Mouse (Mus musculus) layer of hippocampus, postnatal 25 days (tissue): Measurements from ENCODE around the gene Slc36a3. TPM values are rescaled to one million over a fixed set of nuclear protein-coding genes. Genes with fewer than 3 reads are reported as not detected.
A peak's percentile ranks its signal among the peaks of the same experiment; 100 is the strongest.

Source experiments
- DNase-seq, 2 experiments: peaks; one replicate each; pipeline ENCODE4 v3.0.0; 2022; ENCODE audit warnings: mixed read lengths in 2 of 2, low spot score in 1 of 2; ENCODE audit errors: extremely low spot score in 1 of 2
- total RNA-seq, 2 experiments: library from RNA; stranded (reverse); gene quantifications; 2 replicates each; pipeline ENCODE4 v1.2.3; 2021

The Slc36a3 gene
- not detected for total RNA-seq

DNA sequence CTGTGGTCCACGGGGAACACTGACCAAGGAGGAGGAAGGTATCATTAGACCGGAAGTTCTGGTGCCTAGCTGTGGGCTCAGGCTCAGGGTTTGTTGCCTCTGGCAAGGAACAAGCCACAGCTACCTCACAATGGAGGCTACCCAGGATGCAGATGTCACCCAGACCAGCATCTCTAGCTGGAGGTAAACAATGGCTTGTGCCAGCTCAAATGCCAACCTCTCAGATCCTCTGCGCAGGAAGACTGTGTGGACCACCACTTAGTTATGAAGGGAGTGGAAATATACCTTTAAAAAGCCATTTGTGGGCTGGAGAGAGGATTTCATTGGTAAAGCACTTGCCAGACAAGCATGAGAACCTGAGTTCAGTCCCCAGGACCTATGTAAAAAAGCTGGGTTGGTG lies at the start of gene Slc36a3:
TSS of gene Slc36a3 (minus strand) at position 101 of the 400 bp plus-strand sequence.
- DNase-seq, result no peak

DNA sequence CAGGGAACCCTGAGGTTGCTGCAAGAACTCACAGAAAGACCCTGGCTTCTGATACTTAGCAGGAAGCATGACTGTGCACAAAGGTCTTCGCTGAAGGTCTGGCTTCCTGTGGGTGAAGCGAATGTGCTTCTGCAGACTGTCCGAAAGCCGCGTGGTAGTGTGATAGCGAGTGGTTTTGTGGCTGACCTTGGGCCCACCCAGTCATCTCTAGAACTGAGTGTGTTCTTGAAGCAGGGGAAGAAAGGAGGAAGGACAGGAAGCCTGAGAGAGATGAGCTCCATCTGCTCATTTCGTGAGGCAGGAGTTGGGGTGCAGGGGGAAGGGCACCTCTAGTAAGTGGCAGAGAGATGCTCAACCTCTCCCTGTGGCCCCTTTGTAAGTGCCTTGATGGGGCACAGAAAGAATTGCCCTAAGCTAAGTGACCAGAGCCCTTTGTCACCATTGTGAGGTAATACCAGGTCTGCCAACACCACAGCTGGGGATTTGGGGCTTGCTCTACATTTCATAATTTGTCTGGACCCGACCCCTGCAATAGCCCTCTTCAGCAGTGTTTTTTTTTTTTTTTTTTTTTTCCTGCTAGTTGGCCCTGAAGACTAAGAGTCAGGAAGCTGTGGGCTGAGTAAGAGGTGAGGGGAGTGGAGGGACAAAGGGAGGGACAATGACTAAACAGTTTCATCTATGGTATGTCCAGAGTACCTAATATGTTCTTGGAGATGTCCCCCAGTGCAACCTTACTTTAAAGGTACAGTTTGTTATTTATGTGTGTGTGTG lies 46.4 kb upstream of the Slc36a3 start:
- no peak for DNase-seq

DNA sequence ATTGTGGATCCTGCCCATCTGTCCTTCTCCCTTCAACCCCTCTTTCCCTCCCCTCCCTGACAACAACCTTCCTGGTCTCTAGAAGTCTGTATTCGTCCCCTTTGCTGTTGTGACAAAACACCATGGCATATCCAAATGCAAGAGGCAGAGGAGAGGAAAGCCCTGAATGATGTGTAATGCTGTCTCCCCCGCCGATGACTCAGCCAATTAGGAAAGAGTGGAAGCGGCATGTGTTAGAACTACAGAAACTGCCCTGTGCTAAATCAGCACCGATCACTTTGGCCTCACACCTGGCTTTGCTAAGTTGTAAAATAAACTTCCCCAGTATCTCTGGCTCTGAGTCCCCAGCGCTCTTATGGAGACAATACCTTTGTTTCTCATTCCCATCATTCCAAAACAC lies 45.6 kb upstream of the Slc36a3 start:
- DNase-seq, result no peak

DNA sequence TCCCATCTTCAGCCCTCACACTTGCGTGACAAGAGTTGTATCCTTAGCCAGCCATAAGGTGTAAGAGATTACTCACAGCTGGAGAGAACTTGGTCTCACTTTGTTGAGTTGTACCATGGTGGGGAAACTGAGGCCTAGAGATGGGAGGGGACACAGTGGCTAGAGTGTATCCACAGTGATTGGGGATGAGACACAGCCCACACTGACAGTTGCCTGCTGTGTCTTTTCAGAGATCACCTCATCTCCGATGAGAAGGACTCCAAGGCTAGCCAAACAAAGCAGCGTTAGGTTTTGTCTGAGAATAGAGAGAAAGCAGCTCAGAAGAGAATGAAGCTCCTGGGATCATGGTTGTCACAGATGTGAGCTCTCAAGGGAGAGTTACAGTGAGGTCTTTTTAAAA lies 38.7 kb upstream of the Slc36a3 start:
- no peak for DNase-seq

DNA sequence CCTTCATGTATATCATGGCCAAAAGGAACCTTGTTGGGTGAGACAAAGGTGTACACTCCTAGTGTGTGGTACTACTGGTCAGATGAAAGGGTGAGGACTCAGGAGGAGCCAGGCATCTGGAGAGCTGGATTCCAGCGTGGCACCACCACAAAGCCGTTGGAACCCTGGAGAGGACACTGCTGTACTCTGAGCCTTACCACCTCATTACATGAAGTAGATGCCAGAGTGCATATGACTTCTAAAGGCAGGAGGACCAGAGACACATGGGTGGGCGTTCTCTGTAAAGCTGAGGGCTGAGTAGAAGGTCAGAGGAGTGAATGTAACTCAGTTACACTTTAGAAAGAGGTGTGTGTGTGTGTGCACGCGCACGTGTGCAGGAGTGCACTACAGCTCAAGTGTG lies 36.3 kb upstream of the Slc36a3 start:
- DNase-seq, result no peak

DNA sequence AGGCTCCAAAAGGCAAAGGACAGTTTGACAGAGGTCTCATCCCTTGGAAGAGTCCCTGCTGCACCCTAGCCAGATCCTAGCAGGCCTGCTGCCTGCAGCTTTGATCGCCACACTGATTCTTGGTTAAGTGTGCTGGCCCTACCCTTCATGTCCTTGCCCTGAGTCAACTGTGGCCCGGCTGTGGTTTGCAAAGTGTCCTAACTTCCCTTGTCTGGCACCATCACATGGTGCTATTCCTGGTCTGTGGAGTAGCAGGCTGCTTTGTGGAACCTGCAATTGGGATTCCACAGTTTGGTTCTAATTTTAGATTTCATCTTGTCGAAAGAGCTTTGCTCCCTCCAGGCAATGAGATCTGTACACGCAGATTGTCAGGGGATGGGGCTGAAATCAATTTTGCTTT lies 35.8 kb upstream of the Slc36a3 start:
- DNase-seq, result no peak

DNA sequence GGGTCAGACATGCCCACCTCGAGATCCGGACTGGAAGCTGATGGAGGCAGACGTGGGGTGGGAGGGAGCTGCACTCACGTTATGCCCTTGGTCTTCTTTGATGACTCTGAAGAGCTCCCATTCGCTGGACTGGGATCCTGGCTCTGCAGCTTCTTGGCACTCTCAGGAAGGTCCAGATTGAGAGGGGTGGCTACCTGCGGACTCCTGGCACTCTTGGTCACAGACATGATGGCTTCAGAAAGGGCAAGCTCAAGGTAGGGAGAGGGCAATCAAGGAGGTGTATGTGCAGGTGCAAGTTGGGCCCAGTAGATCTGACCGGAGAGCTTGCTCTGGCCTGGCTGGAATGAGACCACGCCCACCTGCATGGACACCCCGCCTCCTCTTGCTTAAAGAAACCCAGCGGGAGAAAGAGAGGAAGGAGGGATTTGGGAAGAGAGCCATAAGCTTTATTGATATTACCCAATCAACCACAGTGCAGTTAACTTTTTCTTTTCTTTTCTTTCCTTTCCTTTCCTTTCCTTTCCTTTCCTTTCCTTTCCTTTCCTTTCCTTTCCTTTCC lies 33.3 kb upstream of the Slc36a3 start, which contains the start of gene Slc36a2:
TSS of gene Slc36a2 (minus strand) at position 345 of the 559 bp plus-strand sequence.
- DNase-seq, result no peak

DNA sequence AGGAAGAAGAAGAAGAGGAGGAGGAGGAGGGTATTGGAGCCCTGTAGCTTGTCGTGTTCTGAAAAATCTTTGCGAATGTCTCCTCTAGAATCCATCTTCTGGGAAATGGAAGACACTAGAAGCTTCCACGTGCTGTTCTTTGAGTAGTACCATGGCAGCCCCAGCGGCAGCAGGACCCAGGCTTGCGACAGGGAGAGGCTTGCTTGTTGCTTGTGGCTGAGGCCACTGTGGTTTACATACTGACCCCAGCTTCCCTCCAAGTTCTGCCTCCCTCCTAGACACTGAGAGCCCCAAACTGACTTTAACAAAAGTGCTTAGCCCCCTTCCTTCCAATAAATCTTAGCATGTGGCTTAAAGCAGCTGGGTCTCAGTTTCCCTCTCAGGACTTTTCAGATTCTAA lies 32.7 kb upstream of the Slc36a3 start:
- DNase-seq, result no peak

DNA sequence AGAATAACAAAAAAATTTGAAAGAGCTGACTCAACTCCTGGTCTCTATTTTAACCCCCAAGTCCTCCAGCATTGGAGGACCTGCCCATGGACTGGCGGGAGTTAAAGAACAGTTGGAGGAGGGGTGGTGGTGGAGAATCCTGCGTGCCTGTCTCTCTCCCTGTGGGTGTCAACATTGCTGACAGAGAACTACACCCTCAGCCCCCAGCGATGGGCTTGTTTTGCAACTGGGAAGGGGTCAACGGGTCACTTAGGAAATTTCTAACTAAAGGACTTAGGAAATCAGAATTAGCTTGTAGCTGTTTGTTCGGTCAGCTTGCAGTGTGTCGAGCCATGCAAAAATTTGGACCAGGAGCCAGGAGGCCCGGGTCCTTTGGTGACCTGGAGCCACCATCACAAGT lies 31.6 kb upstream of the Slc36a3 start:
- DNase-seq, result no peak

DNA sequence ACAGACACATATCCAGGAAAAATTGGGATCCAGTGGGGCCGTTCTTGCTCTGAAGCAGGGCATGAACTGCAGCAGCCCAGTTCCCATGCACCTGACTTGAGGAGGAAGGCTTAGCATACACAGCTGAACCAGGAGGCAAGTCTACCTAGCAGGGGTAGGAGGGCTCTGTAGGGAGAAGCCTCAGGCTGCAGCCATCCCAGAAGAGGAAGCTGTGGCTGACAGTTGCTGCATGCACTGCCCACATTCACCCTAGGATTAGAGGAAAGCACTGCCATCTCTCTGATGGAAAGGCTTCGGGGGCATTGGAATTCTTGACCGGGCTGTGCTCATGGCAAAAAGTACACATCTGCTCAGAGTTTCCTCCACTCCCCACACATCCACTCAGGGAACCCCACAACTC lies 28.3 kb upstream of the Slc36a3 start:
- no peak for DNase-seq

DNA sequence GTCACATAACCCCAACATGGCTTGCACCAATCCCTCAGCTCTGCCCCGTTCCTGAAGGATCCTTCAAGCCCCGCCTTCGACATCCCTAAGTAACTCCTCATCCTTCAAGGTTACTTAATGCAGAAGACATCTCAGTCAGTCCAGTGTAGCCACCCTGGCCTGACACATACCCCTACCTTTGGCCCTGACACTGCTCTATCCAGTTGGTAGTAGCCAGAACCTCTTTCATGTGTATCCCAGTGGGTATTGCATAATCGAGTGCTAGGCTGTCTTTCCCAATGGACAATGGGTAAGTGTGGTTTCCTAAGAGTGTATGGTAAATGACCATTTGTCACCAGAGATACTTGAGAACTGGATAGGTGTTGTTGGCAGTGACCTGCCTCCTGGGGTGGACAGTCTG lies 27.3 kb upstream of the Slc36a3 start:
- no peak for DNase-seq

DNA sequence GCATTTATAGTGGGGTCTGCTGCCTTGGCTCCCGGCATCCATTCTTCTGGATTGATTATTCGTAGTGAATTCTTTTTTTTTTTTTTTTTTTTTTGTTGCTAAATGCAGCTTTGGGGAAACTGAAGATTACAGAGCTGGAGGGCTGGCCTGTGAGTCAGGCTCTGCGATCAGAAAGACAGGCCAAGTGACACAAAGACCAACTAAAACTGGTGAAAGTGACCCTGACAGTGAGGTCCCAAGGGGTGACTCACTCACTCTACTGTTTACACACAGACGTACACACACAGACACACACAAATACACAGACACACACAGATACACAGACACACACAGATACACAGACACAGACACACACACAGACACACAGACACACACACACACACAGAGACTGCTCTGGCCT lies 19.0 kb upstream of the Slc36a3 start:
- DNase-seq, result no peak

DNA sequence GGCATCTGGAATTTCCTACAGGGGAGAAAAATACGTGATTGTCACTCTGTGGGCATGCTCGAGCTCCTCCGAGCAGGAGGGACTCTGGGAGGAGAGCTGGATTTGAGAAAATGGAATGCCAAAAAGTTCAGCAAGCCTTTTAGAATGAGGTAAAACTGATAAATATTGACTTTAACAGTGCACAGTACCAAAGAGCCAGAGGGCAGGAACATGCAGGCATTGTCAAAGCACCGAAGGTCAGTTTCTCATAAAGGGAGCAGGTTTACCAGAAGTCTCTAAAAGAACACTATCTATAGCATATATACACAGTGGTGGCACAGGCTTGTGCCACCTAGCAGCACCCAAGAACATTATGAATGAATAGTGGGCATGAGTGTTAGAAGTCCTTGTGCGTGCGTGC lies 17.4 kb upstream of the Slc36a3 start:
- no peak for DNase-seq

DNA sequence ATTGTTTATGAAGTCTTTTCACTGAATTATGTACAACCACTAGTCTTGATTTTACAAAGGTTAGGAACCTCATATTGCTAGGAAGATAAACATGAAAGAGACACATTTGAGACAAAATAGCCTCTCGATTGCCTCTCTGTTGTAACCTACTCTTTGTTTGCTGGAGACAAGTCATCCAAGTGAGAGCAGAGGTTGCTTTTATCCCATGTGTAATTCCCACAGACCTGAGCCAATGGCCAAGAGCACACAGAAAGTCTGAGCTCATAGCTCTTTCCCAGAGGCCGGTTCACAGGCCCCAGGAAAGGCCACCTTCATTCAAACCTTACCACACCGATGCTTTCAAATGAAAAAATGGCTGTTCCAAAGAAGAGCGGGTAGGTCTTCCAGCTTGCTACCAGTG lies 17.0 kb upstream of the Slc36a3 start:
- no peak for DNase-seq

DNA sequence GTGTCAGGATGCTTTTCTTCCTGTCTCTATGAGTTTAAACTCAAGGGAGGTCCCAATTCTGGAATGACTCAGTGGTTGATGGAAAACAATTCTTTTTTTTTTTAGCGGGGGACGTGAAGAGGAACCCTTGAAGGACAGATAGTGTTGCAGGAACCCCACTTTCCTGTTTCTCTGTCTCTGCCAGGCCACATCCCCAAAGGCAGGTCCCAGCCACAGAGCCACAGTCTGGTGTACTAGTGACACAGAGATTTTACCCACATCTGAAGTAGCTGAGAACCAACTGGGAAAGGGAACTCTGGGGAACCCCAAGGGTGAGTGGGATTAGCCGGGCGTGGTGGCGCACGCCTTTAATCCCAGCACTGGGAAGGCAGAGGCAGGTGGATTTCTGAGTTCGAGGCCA lies 14.2 kb upstream of the Slc36a3 start:
- DNase-seq, result no peak

DNA sequence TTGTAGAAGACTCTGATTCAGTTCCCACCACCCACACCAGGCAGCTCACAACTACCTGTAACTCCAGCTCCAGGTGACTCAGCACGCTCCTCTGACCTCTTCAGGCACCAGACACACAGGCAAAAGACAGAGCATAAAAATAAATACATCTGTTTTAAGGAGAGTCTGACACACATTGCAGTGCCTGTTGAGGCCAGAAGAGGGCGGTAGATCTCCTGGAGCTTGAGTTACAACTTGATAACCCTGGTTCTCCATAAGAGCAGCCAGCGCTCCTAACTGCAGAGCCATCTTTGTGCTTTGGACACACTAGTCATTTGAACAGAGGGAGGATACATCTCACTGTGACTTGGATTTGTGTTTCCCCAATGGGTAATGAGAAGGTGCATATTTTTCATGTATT lies 13.2 kb upstream of the Slc36a3 start:
- peak in 1 of 2 experiments; percentile 54 for DNase-seq

DNA sequence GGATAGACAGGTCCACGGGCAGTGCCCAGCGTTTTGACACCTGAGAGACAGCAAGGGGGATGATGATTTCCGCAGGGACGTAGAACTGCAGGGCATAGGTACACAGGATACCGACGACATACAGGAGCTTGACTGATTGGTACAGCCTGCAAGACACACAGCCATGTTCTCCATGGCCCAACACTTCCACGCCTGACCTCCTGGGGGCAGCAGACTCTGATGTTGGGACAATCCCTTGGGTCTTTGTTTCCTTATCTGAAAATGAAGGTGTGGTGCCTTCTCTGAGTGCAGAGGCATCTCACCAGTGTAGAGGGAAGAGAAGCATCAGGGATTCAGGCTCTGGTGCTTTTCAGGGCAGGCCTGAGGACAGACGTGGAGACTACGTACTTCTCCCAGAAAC lies 11.2 kb upstream of the Slc36a3 start:
- peak; percentile 39 to 74 for DNase-seq

DNA sequence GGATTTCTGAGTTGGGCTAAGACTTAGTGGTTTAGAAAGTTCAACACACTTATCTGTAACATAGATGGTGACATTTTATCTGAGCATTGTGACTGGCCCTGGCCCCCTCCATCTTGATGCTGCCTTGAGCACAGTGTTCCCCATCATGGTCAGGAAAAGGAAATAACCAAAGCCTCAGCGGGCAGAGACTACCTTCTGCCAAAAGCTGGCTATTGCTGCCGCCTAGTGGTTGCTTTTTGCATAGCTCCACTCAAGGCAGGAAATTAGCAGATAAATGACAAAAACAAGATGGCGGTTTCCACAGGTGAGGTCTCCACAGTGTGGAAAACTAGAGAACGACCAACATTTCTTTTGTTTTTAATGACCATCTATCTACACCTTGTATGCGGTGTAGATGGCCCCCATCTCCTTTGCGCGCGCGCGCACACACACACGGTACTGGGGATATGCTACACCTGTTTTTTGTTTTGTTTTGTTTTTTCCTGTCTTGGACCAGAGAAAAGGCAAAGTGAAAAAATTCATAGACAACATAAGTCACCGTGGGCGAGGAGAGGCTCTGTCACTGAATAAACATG lies 7.4 kb upstream of the Slc36a3 start:
- peak; percentile 67 to 91 for DNase-seq

DNA sequence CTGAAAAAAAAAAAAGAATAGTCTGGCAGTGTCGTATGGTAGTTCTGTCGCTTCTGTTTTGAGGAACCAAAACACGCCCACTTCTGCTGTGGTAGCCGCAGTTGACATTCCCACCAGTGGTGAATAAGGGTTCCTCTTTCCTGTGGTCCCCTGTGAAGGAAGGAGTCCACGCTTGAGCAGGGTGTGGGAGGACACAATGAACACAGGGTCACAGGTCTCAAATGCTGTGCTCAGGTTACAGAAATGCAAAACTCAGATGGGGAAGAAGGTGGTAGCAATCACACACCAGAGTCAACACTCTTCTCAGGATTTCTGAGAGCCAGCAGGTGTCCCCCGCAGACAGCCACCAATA lies 3.5 kb upstream of the Slc36a3 start:
- no peak for DNase-seq

DNA sequence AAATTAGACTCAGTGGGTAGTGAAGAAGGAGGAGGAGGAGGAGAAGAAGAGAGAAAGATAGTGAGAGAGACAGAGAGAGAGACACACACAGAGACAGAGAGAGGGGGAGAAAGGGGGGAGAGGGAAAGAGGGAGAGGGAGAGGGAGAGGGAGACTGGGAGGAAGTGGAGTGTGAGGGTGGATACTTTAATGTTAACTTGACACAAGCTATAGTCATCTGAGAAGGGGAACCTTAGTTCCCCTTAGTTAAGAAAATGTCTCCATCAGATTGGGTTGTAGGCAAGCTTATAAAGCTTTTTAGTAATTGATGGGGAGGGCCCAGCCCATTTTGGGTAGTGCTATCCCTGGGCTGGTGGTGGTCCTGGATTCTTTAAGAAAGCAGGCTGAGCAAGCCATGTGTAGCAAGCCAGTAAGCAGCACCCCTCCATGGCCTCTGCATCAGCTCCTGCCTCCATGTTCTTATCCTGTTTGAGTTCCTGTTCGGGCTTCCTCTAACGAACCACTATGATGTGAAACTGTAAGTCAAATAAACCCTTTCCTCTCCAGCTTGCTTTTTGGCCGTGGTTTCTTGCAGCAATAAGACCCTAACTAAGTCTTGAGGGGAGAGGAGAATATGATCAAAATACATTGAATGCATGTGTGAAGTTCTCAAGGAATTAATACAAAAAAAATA lies 3.0 kb upstream of the Slc36a3 start:
- DNase-seq, result no peak

DNA sequence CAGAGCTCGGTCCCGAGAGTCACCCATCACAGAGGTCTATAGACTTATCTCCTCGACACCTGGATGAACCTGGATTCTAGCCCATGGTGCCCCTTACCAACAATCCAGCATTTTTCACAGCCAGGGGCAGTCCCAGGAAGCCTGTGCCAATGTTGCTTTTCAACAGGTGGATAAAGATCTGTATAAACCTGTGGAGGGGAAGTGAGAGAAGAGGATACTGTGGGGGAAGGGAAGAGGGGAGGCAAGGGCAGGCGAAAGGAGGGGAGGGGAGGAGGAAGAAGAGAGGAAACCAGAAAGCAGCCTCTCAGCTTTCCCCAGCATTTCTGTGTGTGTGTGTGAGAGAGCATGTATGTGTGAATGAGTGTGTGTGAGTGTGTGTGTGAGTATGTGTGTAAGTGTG lies 3.0 kb downstream of the Slc36a3 start:
- DNase-seq, result no peak

DNA sequence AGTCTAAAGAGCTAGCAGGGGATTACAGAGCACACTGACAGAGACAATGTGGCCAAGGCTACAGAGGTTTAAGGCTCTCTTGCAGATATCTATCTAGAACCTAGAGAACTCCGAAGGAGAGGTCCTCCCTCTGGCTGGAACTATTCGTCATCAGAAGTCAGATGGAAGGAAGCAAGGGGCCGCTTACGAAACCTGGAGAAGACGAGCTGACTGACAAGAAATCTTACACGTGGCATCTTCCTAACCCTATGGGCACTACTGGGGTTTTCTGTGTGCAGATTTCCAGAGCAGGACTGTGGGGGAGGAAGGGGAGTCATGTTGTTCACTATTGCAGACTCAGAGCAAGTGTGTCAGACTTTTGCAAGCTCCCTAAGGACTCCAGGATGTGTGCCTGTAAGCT lies 4.1 kb downstream of the Slc36a3 start:
- no peak for DNase-seq
